8 mouse cellular contexts compared by ENCODE assay signal in the genomic region with DNA sequence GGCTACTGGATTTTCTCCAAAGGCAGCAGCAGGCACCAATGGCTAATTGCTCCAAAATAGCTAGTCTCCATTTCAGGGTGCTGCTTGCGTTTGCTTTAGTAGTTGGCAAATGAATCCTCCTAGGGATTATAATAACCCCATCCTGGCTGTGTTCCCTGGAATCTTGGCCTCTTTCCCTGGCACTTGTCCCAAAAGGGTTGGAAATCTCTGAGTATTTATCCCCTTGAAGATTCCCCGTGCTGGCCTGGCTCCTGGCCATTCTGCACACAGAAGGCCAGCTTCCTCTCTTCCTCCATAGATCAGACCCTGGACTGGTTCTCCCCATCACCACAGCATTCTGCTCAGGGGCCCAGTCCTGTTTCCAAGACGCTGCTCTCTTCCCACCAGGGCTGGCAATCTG.
DNase-seq lines count a peak whose midpoint lies in the region; ATAC-seq and TF ChIP-seq lines count a peak whose summit lies in the region.

No protein-coding gene starts in this region.

- no peak overlapping the region for H3K4me2 ChIP-seq in limb, embryonic 13.5 days (replicated peaks)

- TF ChIP-seq CTCF in lung, adult 2 months (IDR thresholded peaks at IDR 0.05; ENCODE audit: insufficient read depth, low read length): no peak

- peaks cover 9% of the 10 kb centered on the region; the same call in 1 of the 2 replicates for H3K27me3 ChIP-seq in limb, embryonic 13.5 days
- peaks cover 9% of the 10 kb centered on the region; the same call in 1 of the 2 replicates for H3K27me3 ChIP-seq in limb, embryonic 10.5 days (ENCODE audit: low read depth, poor library complexity, severe bottlenecking)

- 30% methylated on average over 3 of the region's 3 CpGs for WGBS in limb, embryonic 13.5 days
- 83% methylated on average over 3 of the region's 3 CpGs for WGBS in limb, embryonic 10.5 days
- WGBS in lung, adult 2 months: 18% methylated on average over 3 of the region's 3 CpGs

- intact Hi-C loops in gastrocnemius, postnatal 36 days (cut with DNase I): no loop called here

- no peaks in the 10 kb centered on the region for H3K36me3 ChIP-seq in limb, embryonic 13.5 days
- no peaks in the 10 kb centered on the region for H3K36me3 ChIP-seq in limb, embryonic 10.5 days

- H3K9me3 ChIP-seq in limb, embryonic 13.5 days: no peaks in the 10 kb centered on the region
- no peaks in the 10 kb centered on the region for H3K9me3 ChIP-seq in limb, embryonic 10.5 days (replicated peaks)

- H3K27ac ChIP-seq in limb, embryonic 13.5 days: no peak overlapping the region
- no peak overlapping the region for H3K27ac ChIP-seq in limb, embryonic 10.5 days

- H3K4me3 ChIP-seq in limb, embryonic 13.5 days: no peak overlapping the region
- H3K4me3 ChIP-seq in limb, embryonic 10.5 days: no peak overlapping the region
- H3K4me3 ChIP-seq in lung, adult 2 months (replicated peaks; ENCODE audit: extremely low read depth, low read depth, low read length): no peak overlapping the region

- peak; percentile 66 for ATAC-seq in limb, embryonic 13.5 days (ENCODE audit: low FRiP score, low read depth)

- no peak for TF ChIP-seq POLR2A in lung, adult 2 months (IDR thresholded peaks at IDR 0.05; ENCODE audit: borderline replicate concordance, extremely low read depth, low read depth, low read length)

- no peak overlapping the region for H3K9ac ChIP-seq in limb, embryonic 13.5 days

- DNase-seq in limb, embryonic 10.5 days (ENCODE audit: low spot score): no peak
- DNase-seq in cerebellum, adult 9-11 months: peak; percentile 85
- DNase-seq in gastrocnemius, postnatal 36 days: peak; percentile 27 to 34
- DNase-seq in kidney, postnatal 25 days: peak; percentile 89 to 90
- peak; percentile 39 for DNase-seq in lung, adult 2 months
- peak; percentile 59 to 64 for DNase-seq in right cerebral cortex, postnatal 36 days (ENCODE audit: low spot score in 2 of 2)
- DNase-seq in B cell, adult 2 months: no peak

- peaks cover 19% of the 10 kb centered on the region for H3K4me1 ChIP-seq in limb, embryonic 13.5 days
- H3K4me1 ChIP-seq in limb, embryonic 10.5 days: peaks cover 8% of the 10 kb centered on the region
- H3K4me1 ChIP-seq in lung, adult 2 months (ENCODE audit: control insufficient read depth, insufficient read depth, low read length): no peaks in the 10 kb centered on the region; the same call in 1 of the 2 replicates

Comparison
In these comparisons a context has a peak if more than half of its experiments do, and no peak if none do; other contexts are left out.
1. DNase-seq: peak in cerebellum, adult 9-11 months (single experiment), gastrocnemius, postnatal 36 days (2 of 2), kidney, postnatal 25 days (2 of 2), lung, adult 2 months (single experiment) and right cerebral cortex, postnatal 36 days (2 of 2); none in limb, embryonic 10.5 days (single experiment) and B cell, adult 2 months (0 of 2).